Mouse (Mus musculus) gastrocnemius, adult 8-10 months (tissue): ENCODE measurements around the gene 1110008P14Rik. TPM values are rescaled to one million over a fixed set of nuclear protein-coding genes. Genes with fewer than 3 reads are reported as not detected.

Experiments
- DNase-seq, 2 experiments: peaks; one replicate each; pipeline ENCODE4 v3.0.0; 2022; ENCODE audit warnings: low spot score in 2 of 2
- total RNA-seq, 4 experiments: library from RNA; stranded (reverse); gene quantifications; 2 replicates each; pipeline ENCODE4 v1.2.4; 2022

Gene 1110008P14Rik
- total RNA-seq, 4 experiments from 2014 or later, result 40.1 to 46.1 (median 42.3) TPM

DNA sequence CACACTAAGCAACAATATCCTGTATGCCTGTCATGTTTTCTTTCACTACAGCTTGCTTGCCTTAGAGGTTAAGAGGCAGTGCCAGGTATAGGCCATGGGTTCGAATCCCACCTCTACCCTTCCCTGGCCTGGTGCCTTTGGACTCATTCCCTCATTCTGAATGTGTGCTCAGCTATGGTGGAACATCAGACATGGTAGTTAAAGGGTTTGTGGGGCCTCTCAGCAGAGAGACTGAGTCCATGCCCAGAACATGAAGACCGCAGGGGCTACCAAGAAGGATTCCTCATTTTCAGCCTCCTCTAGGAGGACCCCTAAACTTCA, 38.4 kb downstream of the 1110008P14Rik start:
- DNase-seq, result no peak

DNA sequence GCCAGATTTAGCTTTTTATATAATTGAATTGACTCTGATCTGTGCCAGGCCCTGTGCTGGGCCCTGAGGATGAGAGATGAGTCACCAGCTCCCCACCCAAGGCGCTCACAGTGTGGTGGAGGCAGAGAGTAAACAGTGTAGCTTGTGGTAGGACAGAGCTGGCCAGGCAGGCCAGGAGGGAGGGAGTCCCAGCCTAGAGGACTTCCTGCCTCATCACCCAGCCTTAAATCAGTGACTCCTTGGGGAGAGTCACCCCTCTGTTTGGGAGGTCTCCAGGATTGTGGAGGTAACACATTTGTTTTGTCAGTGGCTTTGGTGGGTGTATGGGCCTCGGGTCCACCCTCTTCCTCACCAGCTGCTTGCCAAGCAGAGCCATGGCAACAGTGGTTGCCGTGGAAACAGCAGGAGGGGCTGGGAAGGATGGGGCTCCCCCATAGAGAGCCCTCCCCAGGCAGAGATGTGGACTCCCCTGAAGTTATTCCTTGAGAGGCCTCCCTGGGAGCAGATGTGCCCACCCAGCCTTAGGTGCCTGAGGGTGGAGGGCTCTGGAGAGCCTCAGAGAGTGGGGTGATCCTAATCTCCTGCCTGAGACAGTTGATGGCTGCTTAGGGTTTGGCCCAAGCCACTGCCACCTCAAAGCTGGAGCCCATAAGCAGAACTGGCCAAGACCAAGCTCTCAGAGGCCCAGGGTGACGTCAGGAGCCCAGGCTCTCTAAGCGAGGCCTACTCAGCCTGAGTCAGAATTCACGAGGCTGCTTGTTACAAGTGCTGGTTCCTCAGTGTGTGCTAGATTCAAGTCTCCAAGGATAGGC, 39.0 kb downstream of the 1110008P14Rik start:
- peak; percentile 57 to 72 for DNase-seq

GRCm38 (mm10) chr2:32342039-32342438, 39.7 kb downstream of the 1110008P14Rik start:
- no peak for DNase-seq

GRCm38 (mm10) chr2:32341634-32341939, 40.2 kb downstream of the 1110008P14Rik start:
- no peak for DNase-seq

- DNase-seq, result no peak
These were observed 40.7 kb downstream of the 1110008P14Rik start for GRCm38 (mm10) chr2:32340836-32341633.

- no peak for DNase-seq
These were observed 41.7 kb downstream of the 1110008P14Rik start for GRCm38 (mm10) chr2:32339912-32340642.

GRCm38 (mm10) chr2:32335888-32336287, 45.9 kb downstream of the 1110008P14Rik start:
- no peak for DNase-seq

DNA sequence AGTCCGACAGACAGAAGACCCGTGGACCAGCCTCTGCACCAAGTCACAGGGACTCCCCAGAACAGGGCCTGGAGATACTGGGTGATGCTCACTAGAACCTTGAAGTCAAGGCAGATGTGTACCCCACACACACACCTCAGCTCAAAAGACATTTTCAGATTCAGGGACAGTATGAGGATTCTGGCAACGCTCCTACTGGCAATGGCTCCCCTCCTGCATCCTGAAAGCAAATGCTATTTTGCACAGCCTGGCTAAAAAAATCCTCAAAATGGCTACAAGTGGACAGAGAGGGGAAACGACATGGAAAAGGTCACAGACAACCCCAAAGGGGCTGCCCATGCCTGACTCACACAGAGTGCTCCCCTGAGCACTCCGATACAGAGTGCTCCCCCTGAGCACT, 49.6 kb downstream of the 1110008P14Rik start:
- DNase-seq, result no peak

- no peak for DNase-seq
These were observed 52.2 kb downstream of the 1110008P14Rik start for GRCm38 (mm10) chr2:32329531-32329930.

- DNase-seq, result no peak
These were observed 52.8 kb downstream of the 1110008P14Rik start for GRCm38 (mm10) chr2:32328911-32329460.

- DNase-seq, result no peak
These were observed 54.5 kb downstream of the 1110008P14Rik start for GRCm38 (mm10) chr2:32327200-32327599.

Other genes starting within 250 kb of the 1110008P14Rik start
- gene Prrc2b, start 230.9 kb downstream of the 1110008P14Rik start, total RNA-seq, result 10 to 100 TPM; 81.0 to 90.8 (median 85.9) TPM
- gene Pomt1, start 145.3 kb downstream of the 1110008P14Rik start, total RNA-seq, result 10 to 100 TPM in 3 of 4 experiments, 1 to 10 TPM in 1; 10.0 to 12.5 (median 11.9) TPM
- 10 to 100 TPM; 10.1 to 10.9 (median 10.7) TPM for gene Uck1, start 121.8 kb downstream of the 1110008P14Rik start, total RNA-seq
- gene Golga2, start 94.6 kb downstream of the 1110008P14Rik start, total RNA-seq, result 10 to 100 TPM; 50.1 to 62.3 (median 53.8) TPM
- gene Swi5, start 93.9 kb downstream of the 1110008P14Rik start, total RNA-seq, result 100 to 1,000 TPM; 137 to 150 (median 140) TPM
- 10 to 100 TPM; 18.3 to 28.1 (median 25.8) TPM for gene Ciz1, start 29.6 kb downstream of the 1110008P14Rik start, total RNA-seq
- 1 to 10 TPM; 2.6 to 5.9 (median 3.9) TPM for gene Dnm1, start 28.6 kb downstream of the 1110008P14Rik start, total RNA-seq
- 1 to 10 TPM in 1 of 4 experiments, under 1 TPM in 1, not detected in 2; 0.65 to 1.9 TPM for gene Lcn2, start 6.3 kb upstream of the 1110008P14Rik start, total RNA-seq
- gene Ptges2, start 14.0 kb upstream of the 1110008P14Rik start, total RNA-seq, result 10 to 100 TPM; 33.8 to 40.1 (median 36.1) TPM
- gene Naif1, start 68.5 kb upstream of the 1110008P14Rik start, total RNA-seq, result 1 to 10 TPM; 2.1 to 2.7 (median 2.3) TPM
- 100 to 1,000 TPM in 1 of 4 experiments, 10 to 100 TPM in 3; 48.5 to 113 (median 60.4) TPM for gene Slc25a25, start 69.5 kb upstream of the 1110008P14Rik start, total RNA-seq
- 1 to 10 TPM; 1.6 to 3.8 (median 2.9) TPM for gene Fam102a, start 153.4 kb upstream of the 1110008P14Rik start, total RNA-seq
- 10 to 100 TPM in 3 of 4 experiments, 1 to 10 TPM in 1; 9.2 to 15.0 (median 10.6) TPM for gene Dpm2, start 188.9 kb upstream of the 1110008P14Rik start, total RNA-seq
- not detected for gene Pip5kl1, start 192.9 kb upstream of the 1110008P14Rik start, total RNA-seq
- gene 9430097D07Rik, start 193.7 kb upstream of the 1110008P14Rik start, total RNA-seq, result not detected
- gene St6galnac4, start 205.2 kb upstream of the 1110008P14Rik start, total RNA-seq, result 10 to 100 TPM; 11.4 to 15.5 (median 13.8) TPM
- gene St6galnac6, start 217.8 kb upstream of the 1110008P14Rik start, total RNA-seq, result 10 to 100 TPM; 48.6 to 61.3 (median 54.9) TPM
- gene Ak1, start 239.8 kb upstream of the 1110008P14Rik start, total RNA-seq, result 1,000 to 10,000 TPM; 1,455 to 1,877 (median 1,746) TPM